Mouse (Mus musculus): Measurements from ENCODE around the gene Apol7b. TPM values are rescaled to one million over a fixed set of nuclear protein-coding genes. Genes with fewer than 3 reads are reported as not detected.

Apol7b gene
- polyA plus RNA-seq (2017; shearing (Covaris generic)) = 1.3 TPM

GRCm38 (mm10) chr15:77447392-77447791 is at the start of gene Apol7b:
TSS of gene Apol7b (minus strand) at chr15:77447492.

GRCm38 (mm10) chr15:77476693-77477092 is 29.4 kb upstream of the Apol7b start, which contains the start of gene Apol10a:
TSS of gene Apol10a (plus strand) at chr15:77477047.

GRCm38 (mm10) chr15:77411035-77411434 is 36.3 kb downstream of the Apol7b start, which contains the start of gene Apol9a:
TSS of gene Apol9a (minus strand) at chr15:77411135.

GRCm38 (mm10) chr15:77399027-77399426 is 48.3 kb downstream of the Apol7b start, which contains the start of gene Apol7a:
TSS of gene Apol7a (minus strand) at chr15:77399110.

Other genes starting within 250 kb of the Apol7b start
- gene Rbfox2, start 140.5 kb downstream of the Apol7b start, polyA plus RNA-seq (2017; shearing (Covaris generic)) = 0.62 TPM
- not detected for gene Apol7a, start 48.4 kb downstream of the Apol7b start, polyA plus RNA-seq (2017; shearing (Covaris generic))
- gene Apol9a, start 36.4 kb downstream of the Apol7b start, polyA plus RNA-seq (2017; shearing (Covaris generic)) = not detected
- not detected for gene Apol10a, start 29.6 kb upstream of the Apol7b start, polyA plus RNA-seq (2017; shearing (Covaris generic))
- gene Apol11a, start 60.8 kb upstream of the Apol7b start, polyA plus RNA-seq (2017; shearing (Covaris generic)) = not detected
- gene Apol7c, start 85.8 kb upstream of the Apol7b start, polyA plus RNA-seq (2017; shearing (Covaris generic)) = not detected
- not detected for gene 1700025B11Rik, start 114.4 kb upstream of the Apol7b start, polyA plus RNA-seq (2017; shearing (Covaris generic))
- gene Apol10b, start 148.6 kb upstream of the Apol7b start, polyA plus RNA-seq (2017; shearing (Covaris generic)) = 0.89 TPM
- gene Gm36245, start 151.8 kb upstream of the Apol7b start, polyA plus RNA-seq (2017; shearing (Covaris generic)) = not detected
- 0.22 TPM for gene Apol11b, start 195.8 kb upstream of the Apol7b start, polyA plus RNA-seq (2017; shearing (Covaris generic))